Mouse (Mus musculus) midbrain, embryonic 16.5 days (tissue): ENCODE measurements around the gene Knop1. TPM values are rescaled to one million over a fixed set of nuclear protein-coding genes. Genes with fewer than 3 reads are reported as not detected.
A peak's percentile ranks its signal among the peaks of the same experiment; 100 is the strongest.

Experiments
- ATAC-seq: fragments of 200-750 bp; cut with Nextera tagmentation; 2 replicates; pipeline ENCODE4 v1.8.0; 2017; ENCODE audit warnings: moderate TSS enrichment
- H3K27ac ChIP-seq: fragments of 300-500 bp; sonication (generic); 2 replicates; pipeline ENCODE4 v1.5.1; 2014; ENCODE audit warnings: mild to moderate bottlenecking, low read length, mixed read lengths
- H3K27me3 ChIP-seq: fragments of 300-500 bp; sonication (generic); 2 replicates; pipeline ENCODE4 v1.6.1; 2014; ENCODE audit warnings: low read depth, low read length, mixed read lengths; ENCODE audit not compliant: control insufficient read depth, insufficient read depth
- H3K36me3 ChIP-seq: fragments of 300-500 bp; sonication (generic); 2 replicates; pipeline ENCODE4 v1.6.1; 2014; ENCODE audit warnings: mild to moderate bottlenecking, low read length, moderate library complexity, mixed read lengths; ENCODE audit not compliant: control insufficient read depth, insufficient read depth
- H3K4me1 ChIP-seq: fragments of 300-500 bp; sonication (generic); 2 replicates; pipeline ENCODE4 v1.6.1; 2014; ENCODE audit warnings: mild to moderate bottlenecking, low read length, mixed read lengths; ENCODE audit not compliant: control insufficient read depth, insufficient read depth
- H3K4me2 ChIP-seq: fragments of 300-500 bp; sonication (generic); 2 replicates; pipeline ENCODE4 v1.6.1; 2014; ENCODE audit warnings: mild to moderate bottlenecking, low read length, mixed read lengths
- H3K4me3 ChIP-seq: fragments of 300-500 bp; sonication (generic); 2 replicates; pipeline ENCODE4 v1.5.1; 2014; ENCODE audit warnings: low read depth, mild to moderate bottlenecking, low read length, moderate library complexity, mixed read lengths
- H3K9ac ChIP-seq: fragments of 300-500 bp; sonication (generic); 2 replicates; pipeline ENCODE4 v1.6.1; 2014; ENCODE audit warnings: low read depth, low read length, mixed read lengths
- H3K9me3 ChIP-seq: fragments of 300-500 bp; sonication (generic); replicated peaks from 2 replicates; pipeline ENCODE4 v1.6.1; 2014; ENCODE audit warnings: mild to moderate bottlenecking, low read length, mixed read lengths; ENCODE audit not compliant: control insufficient read depth, poor library complexity, severe bottlenecking
- WGBS: fragments of 180-500 bp; shearing (Covaris S2); extraction: QIAGEN DNeasy Blood & Tissue Kit; methylation state at CpG from one replicate; pipeline ENCODE4 v1.1.7; 2014; 5-methylcytosine and 5-hydroxymethylcytosine counted together
- polyA plus RNA-seq: library from polyadenylated mRNA; unstranded; fragments of >200 nt; fragmentation: Nextera tagmentation; extraction: Ambion mirVana; gene quantifications from 2 replicates; pipeline ENCODE4 v1.2.1, GENCODE M21; 2015

Knop1 gene
- polyA plus RNA-seq, 1 experiment from 2014 or later, result 54.9 TPM

- no peaks in the 10 kb centered on the region for H3K9me3 ChIP-seq
- WGBS, result 94% methylated on average over 5 of the region's 5 CpGs
Measured at GRCm38 (mm10) chr7:118837901-118838300, 18.2 kb downstream of the Knop1 start.

GRCm38 (mm10) chr7:118827975-118828416 lies 28.1 kb downstream of the Knop1 start:
- no peaks in the 10 kb centered on the region for H3K9me3 ChIP-seq
- 10% methylated on average over 5 of the region's 5 CpGs for WGBS
- H3K36me3 ChIP-seq, result peaks cover 12% of the 10 kb centered on the region
- no peaks in the 10 kb centered on the region for H3K4me1 ChIP-seq
- no peak overlapping the region for H3K9ac ChIP-seq
- H3K4me3 ChIP-seq, result no peak overlapping the region
- H3K27me3 ChIP-seq, result no peaks in the 10 kb centered on the region
- H3K4me2 ChIP-seq, result no peak overlapping the region
- peak; percentile 46; the same call in 1 of the 2 replicates for ATAC-seq
- H3K27ac ChIP-seq, result no peak overlapping the region

More at GRCm38 (mm10) chr7:118837901-118838300, 18.2 kb downstream of the Knop1 start:
- H3K4me3 ChIP-seq, result no peak overlapping the region
- no peak for ATAC-seq
- no peaks in the 10 kb centered on the region for H3K4me1 ChIP-seq
- no peak overlapping the region for H3K27ac ChIP-seq
- peaks cover 60% of the 10 kb centered on the region for H3K36me3 ChIP-seq
- H3K4me2 ChIP-seq, result no peak overlapping the region
- H3K27me3 ChIP-seq, result no peaks in the 10 kb centered on the region
- no peak overlapping the region for H3K9ac ChIP-seq

- 38% methylated on average over 7 of the region's 7 CpGs for WGBS
- Histone ChIP-seq H3K27ac (no peak overlapping the region), H3K4me2 (no peak overlapping the region), H3K27me3 (no peaks in the 10 kb centered on the region), H3K9me3 (no peaks in the 10 kb centered on the region), H3K4me3 (no peak overlapping the region), H3K36me3 (peaks cover 10% of the 10 kb centered on the region), H3K4me1 (no peaks in the 10 kb centered on the region), H3K9ac (no peak overlapping the region)
- no peak for ATAC-seq
Measured at GRCm38 (mm10) chr7:118824451-118824850, 31.6 kb downstream of the Knop1 start.

GRCm38 (mm10) chr7:118821887-118822556 lies 34.0 kb downstream of the Knop1 start:
- no peak overlapping the region for H3K9ac ChIP-seq
- no peak overlapping the region for H3K4me2 ChIP-seq
- WGBS, result 93% methylated on average over 12 of the region's 12 CpGs
- no peak overlapping the region for H3K4me3 ChIP-seq
- H3K4me1 ChIP-seq, result no peaks in the 10 kb centered on the region
- no peaks in the 10 kb centered on the region for H3K9me3 ChIP-seq
- ATAC-seq, result no peak
- no peak overlapping the region for H3K27ac ChIP-seq
- peaks cover 26% of the 10 kb centered on the region for H3K36me3 ChIP-seq
- H3K27me3 ChIP-seq, result no peaks in the 10 kb centered on the region

GRCm38 (mm10) chr7:118821356-118821755 lies 34.7 kb downstream of the Knop1 start:
- Histone ChIP-seq H3K4me2 (no peak overlapping the region), H3K27me3 (no peaks in the 10 kb centered on the region), H3K9ac (no peak overlapping the region), H3K9me3 (no peaks in the 10 kb centered on the region), H3K36me3 (peaks cover 26% of the 10 kb centered on the region), H3K4me3 (no peak overlapping the region), H3K27ac (no peak overlapping the region), H3K4me1 (no peaks in the 10 kb centered on the region)
- no peak for ATAC-seq
- WGBS, result 76% methylated on average over 7 of the region's 7 CpGs

GRCm38 (mm10) chr7:118819666-118820065 lies 36.4 kb downstream of the Knop1 start:
- no peak overlapping the region for H3K27ac ChIP-seq
- H3K9me3 ChIP-seq, result no peaks in the 10 kb centered on the region
- ATAC-seq, result no peak
- WGBS, result 89% methylated on average over 1 of the region's 1 CpGs
- no peaks in the 10 kb centered on the region for H3K27me3 ChIP-seq
- peaks cover 26% of the 10 kb centered on the region for H3K36me3 ChIP-seq
- no peak overlapping the region for H3K4me3 ChIP-seq
- H3K9ac ChIP-seq, result no peak overlapping the region
- no peak overlapping the region for H3K4me2 ChIP-seq
- H3K4me1 ChIP-seq, result no peaks in the 10 kb centered on the region

GRCm38 (mm10) chr7:118817741-118818140 lies 38.3 kb downstream of the Knop1 start:
- H3K9me3 ChIP-seq, result no peaks in the 10 kb centered on the region
- no peak overlapping the region for H3K4me3 ChIP-seq
- WGBS, result 91% methylated on average over 7 of the region's 7 CpGs
- H3K9ac ChIP-seq, result no peak overlapping the region
- H3K4me1 ChIP-seq, result no peaks in the 10 kb centered on the region
- H3K27ac ChIP-seq, result no peak overlapping the region
- no peaks in the 10 kb centered on the region for H3K27me3 ChIP-seq
- H3K36me3 ChIP-seq, result peaks cover 29% of the 10 kb centered on the region
- ATAC-seq, result no peak
- no peak overlapping the region for H3K4me2 ChIP-seq

- Histone ChIP-seq H3K27ac (no peak overlapping the region), H3K4me3 (no peak overlapping the region), H3K4me1 (no peaks in the 10 kb centered on the region), H3K27me3 (no peaks in the 10 kb centered on the region), H3K4me2 (no peak overlapping the region), H3K9me3 (no peaks in the 10 kb centered on the region), H3K9ac (no peak overlapping the region), H3K36me3 (peaks cover 37% of the 10 kb centered on the region)
- ATAC-seq, result no peak
- WGBS, result 94% methylated on average over 3 of the region's 3 CpGs
Measured at GRCm38 (mm10) chr7:118816275-118816674, 39.8 kb downstream of the Knop1 start.

- H3K4me2 ChIP-seq, result no peak overlapping the region
- H3K9ac ChIP-seq, result no peak overlapping the region
- no peaks in the 10 kb centered on the region for H3K9me3 ChIP-seq
- H3K27ac ChIP-seq, result no peak overlapping the region
- peaks cover 33% of the 10 kb centered on the region for H3K36me3 ChIP-seq
- H3K4me1 ChIP-seq, result no peaks in the 10 kb centered on the region
- 91% methylated on average over 4 of the region's 4 CpGs for WGBS
- H3K27me3 ChIP-seq, result no peaks in the 10 kb centered on the region
- ATAC-seq, result no peak
- no peak overlapping the region for H3K4me3 ChIP-seq
Measured at GRCm38 (mm10) chr7:118813592-118813991, 42.5 kb downstream of the Knop1 start.
